ENCODE assay signal across 8 mouse cellular contexts in the genomic region with DNA sequence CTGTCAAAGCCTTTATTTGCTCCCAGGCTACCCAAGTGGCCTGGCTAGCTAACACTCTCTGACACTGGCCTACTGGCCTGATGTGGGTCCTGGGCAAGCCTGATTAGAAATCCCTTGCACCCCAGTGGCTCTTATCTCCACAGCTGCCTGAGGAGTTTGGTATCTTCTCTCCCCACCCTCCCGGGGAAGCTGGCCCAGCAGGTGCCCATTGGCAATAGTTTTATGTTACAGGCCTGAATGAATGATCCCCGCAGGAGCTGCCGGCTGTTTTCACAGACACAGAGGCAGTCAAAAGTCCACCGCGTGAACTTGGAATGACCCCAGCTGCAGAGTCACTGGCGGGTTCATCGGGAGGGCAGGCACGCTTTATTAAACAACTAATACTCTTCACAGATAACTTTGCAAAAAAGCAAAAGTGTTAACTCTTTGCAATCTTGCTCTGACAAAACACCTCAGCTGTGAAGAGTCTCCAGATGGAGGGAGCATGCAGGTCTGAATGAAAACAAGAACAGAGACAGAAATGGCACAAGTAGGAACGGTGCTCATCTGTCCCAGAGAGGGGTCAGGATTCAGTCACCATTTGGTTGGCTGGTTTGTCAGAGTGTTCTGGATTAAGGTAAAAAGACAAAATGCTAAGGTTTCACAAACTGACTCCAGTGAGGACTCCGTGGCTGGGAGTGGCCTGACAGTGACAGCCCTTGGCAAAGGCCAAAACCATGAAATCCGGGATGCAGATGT.
DNase-seq lines count a peak whose midpoint lies in the region; ATAC-seq and TF ChIP-seq lines count a peak whose summit lies in the region.

No protein-coding gene starts in this region.

- H3K4me3 ChIP-seq in gastrocnemius, adult 2 months: no peak overlapping the region

- intact Hi-C loops in gastrocnemius, adult 2 months (cut with DNase I): no loop called here

- TF ChIP-seq CTCF in gastrocnemius, adult 2 months (IDR thresholded peaks at IDR 0.05): no peak

- peak; percentile 60 for DNase-seq in urinary bladder, postnatal 14 days (ENCODE audit: low spot score)
- no peak for DNase-seq in urinary bladder, adult 18-20 months (ENCODE audit: low spot score in 2 of 2)
- peak; percentile 70 for DNase-seq in gastrocnemius, adult 2 months
- DNase-seq in kidney, adult 18-20 months: peak; percentile 81
- DNase-seq in cerebellum, adult 8-10 months: no peak
- no peak for DNase-seq in layer of hippocampus, postnatal 36 days
- no peak for DNase-seq in cerebellum, postnatal 14 days

- peak; percentile 68 for ATAC-seq in megakaryocyte-erythroid progenitor cell, adult 5-6 weeks (replicated peaks; ENCODE audit: low FRiP score, low TSS enrichment, poor library complexity, severe bottlenecking)

- H3K27ac ChIP-seq in gastrocnemius, adult 2 months: peak overlapping the region; percentile 75

Comparison
In these comparisons a context has a peak if more than half of its experiments do, and no peak if none do; other contexts are left out.
1. DNase-seq: peak in urinary bladder, postnatal 14 days (single experiment), gastrocnemius, adult 2 months (single experiment) and kidney, adult 18-20 months (single experiment); none in urinary bladder, adult 18-20 months (0 of 2), cerebellum, adult 8-10 months (single experiment), layer of hippocampus, postnatal 36 days (0 of 2) and cerebellum, postnatal 14 days (0 of 2).